Mouse (Mus musculus) hindbrain, embryonic 14.5 days (tissue): ENCODE measurements around the gene Olfr821. TPM values are rescaled to one million over a fixed set of nuclear protein-coding genes. Genes with fewer than 3 reads are reported as not detected.

Experiments used
- polyA plus RNA-seq: library from polyadenylated mRNA; unstranded; fragments of >200 nt; fragmentation: Nextera tagmentation; extraction: Ambion mirVana; gene quantifications from 2 replicates; pipeline ENCODE4 v1.2.1, GENCODE M21; 2014

Gene Olfr821
- polyA plus RNA-seq, 1 experiment from 2014 or later: not detected

Other genes starting within 250 kb of the Olfr821 start
- gene Olfr810, start 235.4 kb upstream of the Olfr821 start, polyA plus RNA-seq: not detected in 2 replicates
- gene Olfr811, start 226.0 kb upstream of the Olfr821 start, polyA plus RNA-seq: not detected in 2 replicates
- gene Olfr812, start 184.3 kb upstream of the Olfr821 start, polyA plus RNA-seq: not detected in 2 replicates
- gene Olfr813, start 175.0 kb upstream of the Olfr821 start, polyA plus RNA-seq: not detected in 2 replicates
- gene Olfr814, start 150.5 kb upstream of the Olfr821 start, polyA plus RNA-seq: not detected in 2 replicates
- not detected in 2 replicates for gene Olfr815, start 124.5 kb upstream of the Olfr821 start, polyA plus RNA-seq
- not detected in 2 replicates for gene Olfr816, start 114.8 kb upstream of the Olfr821 start, polyA plus RNA-seq
- not detected in 2 replicates for gene Olfr818, start 81.2 kb upstream of the Olfr821 start, polyA plus RNA-seq
- not detected in 2 replicates for gene Olfr819, start 63.1 kb upstream of the Olfr821 start, polyA plus RNA-seq
- gene Olfr247, start 54.2 kb upstream of the Olfr821 start, polyA plus RNA-seq: not detected in 2 replicates
- not detected in 2 replicates for gene Gm10310, start 45.3 kb upstream of the Olfr821 start, polyA plus RNA-seq
- not detected in 2 replicates for gene Olfr820, start 17.7 kb upstream of the Olfr821 start, polyA plus RNA-seq
- gene Olfr822, start 40.9 kb downstream of the Olfr821 start, polyA plus RNA-seq: not detected in 2 replicates
- not detected in 2 replicates for gene Olfr823, start 85.0 kb downstream of the Olfr821 start, polyA plus RNA-seq
- gene Olfr824, start 99.7 kb downstream of the Olfr821 start, polyA plus RNA-seq: not detected in 2 replicates
- gene Olfr825, start 136.4 kb downstream of the Olfr821 start, polyA plus RNA-seq: not detected in 2 replicates
- not detected in 2 replicates for gene Olfr826, start 153.8 kb downstream of the Olfr821 start, polyA plus RNA-seq
- not detected in 2 replicates for gene Olfr827, start 184.1 kb downstream of the Olfr821 start, polyA plus RNA-seq
- 1.2 and 2.1 TPM in 2 replicates for gene Neurod4, start 249.9 kb downstream of the Olfr821 start, polyA plus RNA-seq